Mouse (Mus musculus): ENCODE data around the gene Hk2. TPM values are rescaled to one million over a fixed set of nuclear protein-coding genes. Genes with fewer than 3 reads are reported as not detected.
"Not testable (repeated sequence)": the region's sequence is repeated elsewhere in the genome, so short reads cannot be mapped to it uniquely, and the experiment has no call there.

The Hk2 gene
- polyA plus RNA-seq, 1 experiment from 2014 or later = 25.4 TPM

- H3K9me3 ChIP-seq; H3K9ac ChIP-seq; H3K36me3 ChIP-seq; H3K4me2 ChIP-seq; ATAC-seq (ENCODE audit: insufficient number of reproducible peaks, low FRiP score, low TSS enrichment, low read depth); H3K27me3 ChIP-seq; H3K27ac ChIP-seq; H3K4me1 ChIP-seq; H3K4me3 ChIP-seq: not testable (repeated sequence)
- 71% methylated on average over 3 of the region's 3 CpGs for WGBS
Observed at GRCm38 (mm10) chr6:82677629-82678028, 96.6 kb downstream of the Hk2 start.

Other genes with a start within 250 kb of the Hk2 start
- gene Pole4, start 69.1 kb downstream of the Hk2 start, polyA plus RNA-seq (2015; fragmentation: Nextera tagmentation; extraction: Ambion mirVana) = 89.2 and 92.9 TPM in 2 replicates
- 1.5 and 2.1 TPM in 2 replicates for gene Sema4f, start 165.3 kb upstream of the Hk2 start, polyA plus RNA-seq (2015; fragmentation: Nextera tagmentation; extraction: Ambion mirVana)
- gene M1ap, start 172.4 kb upstream of the Hk2 start, polyA plus RNA-seq (2015; fragmentation: Nextera tagmentation; extraction: Ambion mirVana) = 0.70 and 0.86 TPM in 2 replicates